Mouse (Mus musculus): ENCODE results near the gene Zfp740.

DNA sequence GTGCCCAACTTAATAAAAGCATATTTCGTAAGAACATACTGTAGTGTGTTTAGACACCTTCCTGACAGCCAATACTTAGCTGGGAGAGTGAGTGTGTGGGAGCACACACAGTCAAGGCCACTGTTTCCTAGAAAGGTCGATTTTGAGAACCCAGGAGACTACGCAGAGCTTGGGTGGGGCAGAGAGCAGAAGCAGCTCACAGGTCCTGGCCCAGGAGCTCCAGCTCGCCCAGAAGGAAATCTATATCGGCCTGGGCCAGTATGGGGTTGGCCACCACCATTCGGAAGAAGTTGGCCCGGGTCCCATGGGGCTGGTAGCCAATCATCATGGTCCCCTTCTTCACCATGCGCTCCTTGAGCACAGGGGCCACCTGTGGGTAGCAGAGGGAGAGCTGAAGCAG lies 25.6 kb upstream of the Zfp740 start:
- no peak for TF ChIP-seq CTCF (IDR thresholded peaks at IDR 0.05; ENCODE audit: insufficient read depth, low read depth, low read length)
- no peak for TF ChIP-seq POLR2A (IDR thresholded peaks at IDR 0.05; ENCODE audit: insufficient read depth, low read depth, low read length)

Data from olfactory bulb, adult 2 months (tissue).